Mouse (Mus musculus) MEL (cell line): ENCODE measurements around the gene Afap1l2.

ENCODE experiments used
- CTCF ChIP-seq, 3 experiments: IDR thresholded peaks in 2 of 3; conservative IDR thresholded peaks in 1 of 3; 2 replicates each; pipeline ENCODE4 v1.5.1; 2011 to 2012; ENCODE audit warnings: low read length in 3 of 3, low read depth in 2 of 3, mild to moderate bottlenecking in 2 of 3, improper control_type of control experiment in 1 of 3, inconsistent platforms in 1 of 3, mixed read lengths in 1 of 3, moderate library complexity in 1 of 3; ENCODE audit not compliant: control insufficient read depth in 1 of 3, insufficient read depth in 1 of 3, poor library complexity in 1 of 3, severe bottlenecking in 1 of 3
- EP300 ChIP-seq, 2 experiments: IDR thresholded peaks; 2 replicates each; pipeline ENCODE4 v1.6.1; 2011; ENCODE audit warnings: improper control_type of control experiment in 2 of 2, low read length in 2 of 2, low read depth in 1 of 2, mild to moderate bottlenecking in 1 of 2
- POLR2A ChIP-seq, 2 experiments: IDR thresholded peaks; 2 replicates each; pipeline ENCODE4 v1.6.1; 2011 to 2012; ENCODE audit warnings: low read length in 2 of 2, mild to moderate bottlenecking in 2 of 2, control low read depth in 1 of 2, improper control_type of control experiment in 1 of 2, low read depth in 1 of 2, moderate library complexity in 1 of 2; ENCODE audit not compliant: control insufficient read depth in 1 of 2, insufficient read depth in 1 of 2, poor library complexity in 1 of 2
- POLR2AphosphoS5 ChIP-seq: IDR thresholded peaks from 2 replicates; pipeline ENCODE4 v1.6.1; 2012; ENCODE audit warnings: low read depth, borderline replicate concordance, mild to moderate bottlenecking, inconsistent platforms, low read length, moderate library complexity, mixed read lengths
- TBP ChIP-seq: IDR thresholded peaks from 2 replicates; pipeline ENCODE4 v1.8.0; 2011; ENCODE audit warnings: low read depth, low read length, improper control_type of control experiment
- USF1 ChIP-seq: IDR thresholded peaks from 2 replicates; pipeline ENCODE4 v1.6.1; 2014; ENCODE audit warnings: low read depth, mild to moderate bottlenecking, inconsistent platforms, low read length, improper control_type of control experiment, moderate library complexity

GRCm38 (mm10) chr19:56992978-56993545 lies 15.0 kb downstream of the Afap1l2 start:
- TF ChIP-seq CTCF (IDR thresholded peaks at IDR 0.05 in 2 of 3, conservative IDR thresholded peaks at IDR 0.05 in 1 of 3; ENCODE audit: control insufficient read depth in 1 of 3, insufficient read depth in 1 of 3, low read depth in 2 of 3, low read length in 3 of 3, poor library complexity in 1 of 3, severe bottlenecking in 1 of 3) (no peak), USF1 (no peak), POLR2AphosphoS5 (no peak), EP300 (IDR thresholded peaks at IDR 0.05; ENCODE audit: low read depth in 1 of 2, low read length in 2 of 2) (no peak), POLR2A (IDR thresholded peaks at IDR 0.05; ENCODE audit: control insufficient read depth in 1 of 2, insufficient read depth in 1 of 2, low read depth in 1 of 2, low read length in 2 of 2, poor library complexity in 1 of 2) (no peak), TBP (no peak)
